27 mouse cellular contexts compared by ENCODE assay signal in genomic region chr8:69545020-69545419, GRCm38 (mm10). TPM values are rescaled to one million over a fixed set of nuclear protein-coding genes. Genes with fewer than 3 reads are reported as not detected.
DNase-seq lines count a peak whose midpoint lies in the region; ATAC-seq and TF ChIP-seq lines count a peak whose summit lies in the region.
"Not testable (repeated sequence)": the region's sequence is repeated elsewhere in the genome, so short reads cannot be mapped to it uniquely, and the experiment has no call there.
"Had no signal": no experiment of that assay in that cellular context is flagged by ENCODE, and none has a peak within 500 bp of the region (broad histone marks: within the 10 kb centered on the region; RNA-seq: fewer than 3 reads in every experiment).

No protein-coding gene starts in this region.

- not testable (repeated sequence) for H3K9ac ChIP-seq in CH12.LX (ENCODE audit: insufficient read depth, low read depth); liver, embryonic 14.5 days (replicated peaks)

- H3K79me2 ChIP-seq in CH12.LX (replicated peaks; ENCODE audit: control insufficient read depth, extremely low read depth, insufficient read depth, poor library complexity, severe bottlenecking): not testable (repeated sequence)

- peak in 1 of 2 experiments; percentile 55; a peak in 2 of 4 replicates for TF ChIP-seq CTCF in CH12.LX (conservative IDR thresholded peaks at IDR 0.05 in 1 of 2, IDR thresholded peaks at IDR 0.05 in 1 of 2; ENCODE audit: low read depth in 2 of 2, low read length in 2 of 2)
- TF ChIP-seq CTCF in liver, embryonic 14.5 days (IDR thresholded peaks at IDR 0.05; ENCODE audit: low read depth): peak; percentile 26; the same call in 1 of the 2 replicates

- no CpG with 5 or more reads among the region's 1 CpGs for WGBS in liver, embryonic 14.5 days (ENCODE audit: insufficient replicate concordance)

- not testable (repeated sequence) for H3K4me3 ChIP-seq in CH12.LX (replicated peaks in 1 of 3; ENCODE audit: low read depth in 2 of 3, low read length in 2 of 3, poor library complexity in 1 of 3); liver, embryonic 14.5 days (ENCODE audit: insufficient read depth in 1 of 2, low read depth in 2 of 2, low read length in 2 of 2)

- not testable (repeated sequence) for TF ChIP-seq RAD21 in CH12.LX (IDR thresholded peaks at IDR 0.05; ENCODE audit: low read depth, low read length)

- TF ChIP-seq POLR2A in CH12.LX (IDR thresholded peaks at IDR 0.05; ENCODE audit: low read depth, low read length): not testable (repeated sequence)

- TF ChIP-seq EP300 in CH12.LX (IDR thresholded peaks at IDR 0.05; ENCODE audit: low read length); liver, embryonic 14.5 days (IDR thresholded peaks at IDR 0.05; ENCODE audit: low read depth): not testable (repeated sequence)

- H3K27me3 ChIP-seq in CH12.LX (replicated peaks); liver, embryonic 14.5 days (ENCODE audit: control insufficient read depth, insufficient read depth, low read length): not testable (repeated sequence)

- not testable (repeated sequence) for H3K36me3 ChIP-seq in CH12.LX (replicated peaks in 1 of 2; ENCODE audit: control insufficient read depth in 1 of 2, insufficient read depth in 1 of 2, low read length in 1 of 2); liver, embryonic 14.5 days (replicated peaks; ENCODE audit: control insufficient read depth, insufficient read depth, low read depth)

- in situ Hi-C loops in CH12.LX (cut with MboI; ENCODE audit: low pct_ligation_motif_present, low pct_unique_long_range_greater_than_20kb, low sequenced_read_pairs): loop anchor here (25.0 kb wide), 1 partner anchor 208 kb away; no protein-coding TSS in a partner anchor

- not testable (repeated sequence) for H3K27ac ChIP-seq in CH12.LX (ENCODE audit: insufficient read depth, low read depth); liver, embryonic 14.5 days

- not testable (repeated sequence) for H3K4me1 ChIP-seq in CH12.LX (ENCODE audit: control insufficient read depth in 1 of 2, insufficient read depth in 2 of 2); liver, embryonic 14.5 days (replicated peaks; ENCODE audit: control insufficient read depth in 2 of 2, insufficient read depth in 2 of 2, low read length in 1 of 2)

- H3K4me2 ChIP-seq in CH12.LX (ENCODE audit: insufficient read depth, low read depth, poor library complexity, severe bottlenecking); liver, embryonic 14.5 days (ENCODE audit: low read depth): not testable (repeated sequence)

- dilution Hi-C loops in CH12.LX (cut with MboI; ENCODE audit: extremely low pct_ligation_motif_present, extremely low pct_unique_long_range_greater_than_20kb, low sequenced_read_pairs): not testable (repeated sequence)

- not testable (repeated sequence) for H3K9me3 ChIP-seq in CH12.LX (replicated peaks; ENCODE audit: low read length); liver, embryonic 14.5 days (ENCODE audit: control insufficient read depth, low read length)

- peak; percentile 24 for DNase-seq in CH12.LX (ENCODE audit: extremely low read depth)
- DNase-seq in cerebellum, adult 9-10 months: peak; percentile 64
- DNase-seq in heart, adult 11 months: peak; percentile 92
- DNase-seq in kidney, adult 11 months: peak; percentile 61
- not testable (repeated sequence) for DNase-seq in liver, embryonic 14.5 days (ENCODE audit: low read depth in 3 of 3, low spot score in 3 of 3)
- DNase-seq in retina, postnatal 7 days (ENCODE audit: low read depth, low spot score): peak; percentile 2

- ATAC-seq in liver, embryonic 14.5 days (ENCODE audit: insufficient read depth): not testable (repeated sequence)
- ATAC-seq in megakaryocyte progenitor cell, adult 5-6 weeks (replicated peaks; ENCODE audit: poor library complexity): peak; percentile 44; the same call in 1 of the 2 replicates

RNA-seq across cellular contexts. Expression of gene Gm7697, which starts 22.2 kb away (rescaled TPM):
- total RNA-seq in CH12.LX (2012; rRNA removed) (not detected in 2 replicates), CH12.LX (2014; rRNA removed) (not detected in 2 replicates)
- polyA plus RNA-seq in CH12.LX (2012; ENCODE audit: insufficient read length, low read depth): not detected in 2 replicates
- not detected in 2 replicates for polyA plus RNA-seq in liver, embryonic 14.5 days (2012; rRNA removed)
- not detected in 2 replicates for polyA plus RNA-seq in liver, embryonic 14.5 days (2014; fragmentation: Nextera tagmentation; extraction: Ambion mirVana)
- total RNA-seq in megakaryocyte progenitor cell, adult 5-6 weeks (2015): not detected in 2 replicates
- total RNA-seq in megakaryocyte progenitor cell, adult 5-6 weeks (2017): not detected in 2 replicates
- total RNA-seq: adrenal gland, postnatal 10 days; common myeloid progenitor, adult 5-6 weeks; gastrocnemius, postnatal 36 days; heart, postnatal 4 days; left cerebral cortex, adult 18-20 months; left cerebral cortex, postnatal 36 days; MEL had no signal
- polyA plus RNA-seq: activated CD4-positive, CD25-positive, alpha-beta regulatory T cell, adult 4 months; embryonic facial prominence, embryonic 10.5 days; forebrain, embryonic 10.5 days; heart, embryonic 15.5 days; hindbrain, embryonic 14.5 days; intestine, embryonic 15.5 days; kidney, embryonic 15.5 days; limb, embryonic 14.5 days; liver, embryonic 15.5 days; midbrain, embryonic 14.5 days; neural tube, embryonic 13.5 days; stomach, embryonic 16.5 days; thymus, adult 2 months had no signal
